Mouse (Mus musculus) stomach, postnatal 0 days (tissue): ENCODE measurements around the gene Sptb. TPM values are rescaled to one million over a fixed set of nuclear protein-coding genes. Genes with fewer than 3 reads are reported as not detected.

Experiments
- ATAC-seq: fragments of 200-750 bp; cut with Nextera tagmentation; 2 replicates; pipeline ENCODE4 v1.8.0; 2017; ENCODE audit not compliant: low FRiP score, low TSS enrichment
- DNase-seq: peaks from one replicate; pipeline ENCODE4 v3.0.0-alpha.2; 2016; ENCODE audit warnings: low spot score
- H3K27ac ChIP-seq: fragments of 300-500 bp; sonication (generic); replicated peaks from 2 replicates; pipeline ENCODE4 v1.5.1; 2014; ENCODE audit warnings: mild to moderate bottlenecking, control low read depth
- H3K27me3 ChIP-seq: fragments of 300-500 bp; sonication (generic); 2 replicates; pipeline ENCODE4 v1.6.1; 2014; ENCODE audit warnings: low read length; ENCODE audit not compliant: control insufficient read depth, insufficient read depth
- H3K36me3 ChIP-seq: fragments of 300-500 bp; sonication (generic); 2 replicates; pipeline ENCODE4 v1.6.1; 2014; ENCODE audit warnings: low read length, mixed read lengths; ENCODE audit not compliant: control insufficient read depth, insufficient read depth
- H3K4me1 ChIP-seq: fragments of 300-500 bp; sonication (generic); replicated peaks from 2 replicates; pipeline ENCODE4 v1.6.1; 2014; ENCODE audit warnings: antibody characterized with exemption; ENCODE audit not compliant: control insufficient read depth, insufficient read depth
- H3K4me2 ChIP-seq: fragments of 300-500 bp; sonication (generic); replicated peaks from 2 replicates; pipeline ENCODE4 v1.6.1; 2014; ENCODE audit warnings: low read depth, mild to moderate bottlenecking, control low read depth, moderate library complexity
- H3K4me3 ChIP-seq: fragments of 300-500 bp; sonication (generic); 2 replicates; pipeline ENCODE4 v1.5.1; 2014; ENCODE audit warnings: low read depth, low read length, control low read depth
- H3K9ac ChIP-seq: fragments of 300-500 bp; sonication (generic); 2 replicates; pipeline ENCODE4 v1.6.1; 2014; ENCODE audit warnings: mild to moderate bottlenecking, low read length, control low read depth, mixed read lengths
- H3K9me3 ChIP-seq: fragments of 300-500 bp; sonication (generic); 2 replicates; pipeline ENCODE4 v1.6.1; 2016; ENCODE audit warnings: low read length; ENCODE audit not compliant: control insufficient read depth
- CTCF ChIP-seq: IDR thresholded peaks from 2 replicates; pipeline ENCODE4 v1.5.1; 2016; ENCODE audit warnings: antibody characterized with exemption, low read depth, mild to moderate bottlenecking, moderate library complexity
- EP300 ChIP-seq: optimal IDR thresholded peaks from 2 replicates; pipeline ENCODE3; 2016; ENCODE audit warnings: antibody characterized with exemption
- WGBS: fragments of 180-500 bp; shearing (Covaris S2); extraction: QIAGEN DNeasy Blood & Tissue Kit; methylation state at CpG from one replicate; pipeline ENCODE4 v1.1.7; 2014; 5-methylcytosine and 5-hydroxymethylcytosine counted together
- polyA plus RNA-seq: library from polyadenylated mRNA; unstranded; fragments of >200 nt; fragmentation: Nextera tagmentation; extraction: Ambion mirVana; gene quantifications from 2 replicates; pipeline ENCODE4 v1.2.1, GENCODE M21; 2015

Sptb gene
- 0.29 and 0.30 TPM in 2 replicates for polyA plus RNA-seq

- WGBS, result 3% methylated on average over 40 of the region's 40 CpGs
Observed at GRCm38 (mm10) chr12:76710351-76711100, at the start of gene Sptb. Gene Sptb (minus strand): TSS chr12:76710547.

GRCm38 (mm10) chr12:76752652-76753318, 42.4 kb upstream of the Sptb start:
- Histone ChIP-seq H3K4me2 (no peak overlapping the region), H3K4me3 (no peak overlapping the region), H3K4me1 (no peaks in the 10 kb centered on the region), H3K9me3 (no peaks in the 10 kb centered on the region), H3K27me3 (no peaks in the 10 kb centered on the region), H3K9ac (no peak overlapping the region), H3K27ac (no peak overlapping the region), H3K36me3 (no peaks in the 10 kb centered on the region)
- DNase-seq (peak; percentile 34), ATAC-seq (no peak; the same call in 1 of the 2 replicates)
- TF ChIP-seq CTCF, result peak; percentile 75
- no peak for TF ChIP-seq EP300
- 39% methylated on average over 14 of the region's 14 CpGs for WGBS

More at GRCm38 (mm10) chr12:76710351-76711100, at the start of gene Sptb:
- DNase-seq (peak; percentile 47), ATAC-seq (peak; percentile 77)
- H3K36me3 ChIP-seq, result no peaks in the 10 kb centered on the region
- peak within 1 kb of the TSS; percentile 100 for H3K4me2 ChIP-seq
- H3K9ac ChIP-seq, result peak within 1 kb of the TSS; percentile 59
- H3K4me1 ChIP-seq, result no peaks in the 10 kb centered on the region; the same call in 1 of the 2 replicates
- no peaks in the 10 kb centered on the region for H3K9me3 ChIP-seq
- peaks cover 2% of the 10 kb centered on the region; the same call in 1 of the 2 replicates for H3K27me3 ChIP-seq
- TF ChIP-seq EP300, result no peak
- TF ChIP-seq CTCF, result no peak
- peak within 1 kb of the TSS; percentile 67 for H3K4me3 ChIP-seq
- no peak within 1 kb of the TSS for H3K27ac ChIP-seq

- TF ChIP-seq CTCF, result no peak
- TF ChIP-seq EP300, result no peak
- WGBS, result 77% methylated on average over 16 of the region's 16 CpGs
- DNase-seq, result no peak
- Histone ChIP-seq H3K4me1 (no peaks in the 10 kb centered on the region), H3K36me3 (no peaks in the 10 kb centered on the region), H3K9ac (no peak overlapping the region), H3K27ac (no peak overlapping the region), H3K4me2 (no peak overlapping the region), H3K27me3 (no peaks in the 10 kb centered on the region), H3K4me3 (no peak overlapping the region), H3K9me3 (no peaks in the 10 kb centered on the region)
- ATAC-seq, result no peak
Observed at GRCm38 (mm10) chr12:76750866-76751459, 40.6 kb upstream of the Sptb start.

DNA sequence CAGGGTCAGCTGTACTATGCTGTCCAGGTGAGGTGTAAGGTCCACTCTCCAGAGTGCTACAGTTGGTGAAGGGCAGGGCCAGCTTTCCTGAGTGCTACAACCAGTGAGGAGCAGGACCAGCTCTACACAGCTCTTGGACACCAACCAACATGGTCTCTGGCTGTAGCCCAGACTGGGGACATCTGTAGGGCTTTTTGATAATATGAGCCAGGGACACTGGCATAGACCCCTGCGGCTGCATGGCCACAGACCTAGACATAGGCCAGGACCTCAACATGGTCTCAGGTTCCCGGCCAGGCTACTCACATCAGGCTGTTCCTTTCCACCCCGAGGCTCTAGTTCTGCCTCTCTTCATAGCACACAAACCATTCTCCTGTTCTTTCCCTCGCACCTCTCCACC, 17.6 kb upstream of the Sptb start:
- 90% methylated on average over 4 of the region's 4 CpGs for WGBS
- no peak overlapping the region for H3K4me2 ChIP-seq
- ATAC-seq, result no peak
- DNase-seq, result no peak
- H3K9ac ChIP-seq, result no peak overlapping the region
- H3K36me3 ChIP-seq, result no peaks in the 10 kb centered on the region
- no peaks in the 10 kb centered on the region for H3K4me1 ChIP-seq
- no peak overlapping the region for H3K27ac ChIP-seq
- no peaks in the 10 kb centered on the region for H3K27me3 ChIP-seq
- H3K9me3 ChIP-seq, result no peaks in the 10 kb centered on the region
- TF ChIP-seq CTCF (no peak), EP300 (no peak)
- H3K4me3 ChIP-seq, result no peak overlapping the region

DNA sequence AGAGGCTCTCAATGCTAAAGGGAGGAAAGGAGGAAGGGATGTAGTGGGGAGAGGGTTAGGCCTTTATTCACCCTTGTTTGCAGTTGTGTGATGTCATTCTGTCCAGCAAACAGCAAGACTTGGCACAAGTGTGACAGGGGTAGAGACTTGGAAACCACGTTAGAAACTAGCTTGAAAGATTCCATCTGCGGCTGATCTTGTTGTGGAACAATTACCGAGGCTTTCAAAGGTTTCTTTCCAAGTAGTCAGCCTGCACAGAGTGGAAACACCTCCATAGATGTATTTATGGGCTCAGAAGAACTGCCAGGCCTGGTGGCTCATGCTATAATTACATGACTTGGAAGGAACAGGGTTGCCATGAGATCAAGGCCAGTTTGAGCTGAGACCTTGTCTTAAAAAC, 11.7 kb upstream of the Sptb start:
- Histone ChIP-seq H3K4me3 (no peak overlapping the region), H3K9ac (no peak overlapping the region), H3K4me2 (no peak overlapping the region), H3K27ac (no peak overlapping the region), H3K9me3 (no peaks in the 10 kb centered on the region), H3K27me3 (no peaks in the 10 kb centered on the region), H3K4me1 (no peaks in the 10 kb centered on the region), H3K36me3 (no peaks in the 10 kb centered on the region)
- WGBS, result 46% methylated on average over 3 of the region's 3 CpGs
- ATAC-seq (no peak), DNase-seq (no peak)
- TF ChIP-seq EP300 (no peak), CTCF (no peak)
